Mouse (Mus musculus) heart, embryonic 15.5 days (tissue): ENCODE data around the gene Hipk2. TPM values are rescaled to one million over a fixed set of nuclear protein-coding genes. Genes with fewer than 3 reads are reported as not detected.

Experiments
- ATAC-seq: fragments of 200-750 bp; cut with Nextera tagmentation; replicated peaks from 2 replicates; pipeline ENCODE4 v1.8.0; 2017; ENCODE audit warnings: low read depth, moderate TSS enrichment; ENCODE audit not compliant: insufficient number of reproducible peaks, insufficient read depth, low FRiP score
- H3K27ac ChIP-seq: fragments of 300-500 bp; sonication (generic); 2 replicates; pipeline ENCODE4 v1.5.1; 2015; ENCODE audit warnings: mild to moderate bottlenecking, inconsistent platforms
- H3K27me3 ChIP-seq: fragments of 300-500 bp; sonication (generic); 2 replicates; pipeline ENCODE4 v1.6.1; 2015; ENCODE audit warnings: inconsistent platforms
- H3K36me3 ChIP-seq: fragments of 300-500 bp; sonication (generic); 2 replicates; pipeline ENCODE4 v1.6.1; 2015; ENCODE audit warnings: mild to moderate bottlenecking, inconsistent platforms
- H3K4me1 ChIP-seq: fragments of 300-500 bp; sonication (generic); replicated peaks from 2 replicates; pipeline ENCODE4 v1.6.1; 2015; ENCODE audit warnings: inconsistent platforms
- H3K4me2 ChIP-seq: fragments of 300-500 bp; sonication (generic); 2 replicates; pipeline ENCODE4 v1.6.1; 2015; ENCODE audit warnings: inconsistent platforms, mild to moderate bottlenecking, moderate library complexity
- H3K4me3 ChIP-seq: fragments of 300-500 bp; sonication (generic); 2 replicates; pipeline ENCODE4 v1.5.1; 2015; ENCODE audit warnings: mild to moderate bottlenecking, inconsistent platforms
- H3K9ac ChIP-seq: fragments of 300-500 bp; sonication (generic); 2 replicates; pipeline ENCODE4 v1.6.1; 2015; ENCODE audit warnings: mild to moderate bottlenecking, inconsistent platforms
- H3K9me3 ChIP-seq: fragments of 300-500 bp; sonication (generic); replicated peaks from 2 replicates; pipeline ENCODE4 v1.6.1; 2016; ENCODE audit warnings: inconsistent platforms
- WGBS: fragments of 180-500 bp; shearing (Covaris S2); methylation state at CpG from one replicate; pipeline ENCODE4 v1.1.7; 2015; ENCODE audit warnings: mixed read lengths; 5-methylcytosine and 5-hydroxymethylcytosine counted together
- polyA plus RNA-seq: library from polyadenylated mRNA; unstranded; fragments of >200 nt; fragmentation: Nextera tagmentation; extraction: Ambion mirVana; gene quantifications from 2 replicates; pipeline ENCODE4 v1.2.1, GENCODE M21; 2015

Gene Hipk2
- polyA plus RNA-seq, 1 experiment from 2014 or later = 8.8 TPM

GRCm38 (mm10) chr6:38866357-38866756 is 9.6 kb downstream of the Hipk2 start:
- H3K4me2 ChIP-seq = no peak overlapping the region
- 89% methylated on average over 1 of the region's 1 CpGs for WGBS
- no peaks in the 10 kb centered on the region for H3K36me3 ChIP-seq
- ATAC-seq = no peak
- no peak overlapping the region for H3K27ac ChIP-seq
- no peak overlapping the region for H3K4me3 ChIP-seq
- H3K4me1 ChIP-seq = peaks cover 21% of the 10 kb centered on the region
- H3K9me3 ChIP-seq = no peaks in the 10 kb centered on the region
- no peak overlapping the region for H3K9ac ChIP-seq
- H3K27me3 ChIP-seq = no peaks in the 10 kb centered on the region

GRCm38 (mm10) chr6:38865805-38866204 is 10.2 kb downstream of the Hipk2 start:
- Histone ChIP-seq H3K4me1 (peaks cover 24% of the 10 kb centered on the region), H3K27ac (no peak overlapping the region), H3K9ac (no peak overlapping the region), H3K4me2 (no peak overlapping the region), H3K9me3 (no peaks in the 10 kb centered on the region), H3K4me3 (no peak overlapping the region), H3K36me3 (no peaks in the 10 kb centered on the region), H3K27me3 (no peaks in the 10 kb centered on the region)
- ATAC-seq = no peak

- H3K4me1 ChIP-seq = peaks cover 26% of the 10 kb centered on the region
Measured at GRCm38 (mm10) chr6:38863595-38863994, 12.4 kb downstream of the Hipk2 start.

DNA sequence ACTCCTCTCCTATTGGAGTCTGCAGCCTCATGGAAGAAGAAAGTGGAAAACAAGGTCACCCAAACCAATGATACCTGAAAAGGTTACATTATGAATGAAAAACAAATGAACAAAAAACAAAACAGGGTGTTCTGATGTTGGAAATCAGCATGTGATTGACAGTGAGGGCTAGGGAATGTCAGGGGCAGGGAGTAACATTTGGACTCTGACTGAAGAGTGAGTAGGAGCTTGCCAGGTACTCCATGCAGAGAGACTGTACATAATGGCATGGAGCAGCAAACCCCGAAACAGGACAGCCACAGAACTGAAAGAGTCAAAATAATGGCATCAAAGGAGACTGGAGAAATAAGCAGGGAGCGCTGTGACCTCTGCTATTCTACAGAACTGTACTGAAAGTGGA is 15.7 kb downstream of the Hipk2 start:
- H3K9ac ChIP-seq = no peak overlapping the region
- no peak overlapping the region for H3K4me2 ChIP-seq
- H3K4me1 ChIP-seq = peaks cover 18% of the 10 kb centered on the region
- H3K9me3 ChIP-seq = no peaks in the 10 kb centered on the region
- WGBS = 67% methylated on average over 2 of the region's 2 CpGs
- no peak for ATAC-seq
- no peak overlapping the region for H3K27ac ChIP-seq
- H3K27me3 ChIP-seq = no peaks in the 10 kb centered on the region
- H3K36me3 ChIP-seq = no peaks in the 10 kb centered on the region
- no peak overlapping the region for H3K4me3 ChIP-seq

More at GRCm38 (mm10) chr6:38863595-38863994, 12.4 kb downstream of the Hipk2 start:
- no peak for ATAC-seq
- no peak overlapping the region for H3K27ac ChIP-seq
- no peak overlapping the region for H3K4me2 ChIP-seq
- no peaks in the 10 kb centered on the region for H3K9me3 ChIP-seq
- H3K36me3 ChIP-seq = no peaks in the 10 kb centered on the region
- no peak overlapping the region for H3K4me3 ChIP-seq
- H3K9ac ChIP-seq = no peak overlapping the region
- WGBS = 32% methylated on average over 3 of the region's 3 CpGs
- no peaks in the 10 kb centered on the region for H3K27me3 ChIP-seq

DNA sequence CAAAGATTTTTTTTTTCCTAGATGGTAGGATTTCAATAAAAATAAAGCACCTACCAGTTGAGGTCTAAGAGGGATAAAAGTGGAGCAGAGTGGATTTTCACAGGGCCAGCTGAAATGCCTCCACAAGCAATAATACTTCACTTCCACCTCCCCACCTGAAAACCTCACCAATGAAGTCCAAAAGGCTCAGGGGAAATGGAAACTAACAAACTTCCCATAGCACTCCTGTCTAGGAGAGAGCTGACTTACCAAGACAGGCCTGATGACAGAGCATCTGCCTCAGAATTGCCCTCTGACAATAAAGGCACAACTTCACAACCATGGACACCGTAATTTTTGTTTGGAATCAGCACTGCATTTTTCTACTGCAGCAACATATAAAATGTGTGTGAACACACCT is 16.1 kb downstream of the Hipk2 start:
- Histone ChIP-seq H3K9ac (no peak overlapping the region), H3K4me2 (no peak overlapping the region), H3K9me3 (no peaks in the 10 kb centered on the region), H3K27me3 (no peaks in the 10 kb centered on the region), H3K27ac (no peak overlapping the region), H3K36me3 (no peaks in the 10 kb centered on the region), H3K4me1 (peaks cover 13% of the 10 kb centered on the region), H3K4me3 (no peak overlapping the region)
- ATAC-seq = no peak
- 92% methylated on average over 1 of the region's 1 CpGs for WGBS

GRCm38 (mm10) chr6:38853561-38853992 is 22.4 kb downstream of the Hipk2 start:
- no peak for ATAC-seq
- Histone ChIP-seq H3K9me3 (no peaks in the 10 kb centered on the region), H3K4me3 (no peak overlapping the region), H3K4me1 (peaks cover 39% of the 10 kb centered on the region), H3K27me3 (no peaks in the 10 kb centered on the region), H3K27ac (no peak overlapping the region; the same call in 1 of the 2 replicates), H3K9ac (no peak overlapping the region), H3K4me2 (no peak overlapping the region), H3K36me3 (no peaks in the 10 kb centered on the region)
- WGBS = 62% methylated on average over 5 of the region's 5 CpGs

DNA sequence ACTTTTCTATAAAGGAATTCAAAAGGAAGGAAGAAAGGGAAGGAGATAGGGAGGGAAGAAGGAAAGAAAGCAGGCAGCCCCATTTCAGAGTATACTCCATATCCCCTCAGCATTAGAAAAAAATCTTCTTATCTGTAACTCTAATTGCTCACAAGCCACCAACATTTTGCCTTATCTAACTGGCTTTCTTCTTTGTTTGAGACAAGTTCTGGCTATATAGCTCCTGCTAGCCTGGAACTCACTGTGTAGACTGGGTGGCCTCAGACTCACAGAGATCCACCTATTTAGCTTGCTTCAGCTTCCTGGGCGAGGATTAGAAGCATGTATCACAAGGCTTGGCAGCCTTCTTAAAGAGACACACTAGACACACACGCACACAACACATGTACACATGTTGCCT is 24.2 kb downstream of the Hipk2 start:
- Histone ChIP-seq H3K27ac (no peak overlapping the region), H3K4me1 (peaks cover 57% of the 10 kb centered on the region), H3K4me3 (no peak overlapping the region), H3K27me3 (no peaks in the 10 kb centered on the region), H3K36me3 (no peaks in the 10 kb centered on the region), H3K4me2 (no peak overlapping the region), H3K9ac (no peak overlapping the region), H3K9me3 (no peaks in the 10 kb centered on the region)
- WGBS = 67% methylated on average over 2 of the region's 2 CpGs
- ATAC-seq = no peak

GRCm38 (mm10) chr6:38850715-38851259 is 25.2 kb downstream of the Hipk2 start:
- H3K27ac ChIP-seq = no peak overlapping the region
- no peaks in the 10 kb centered on the region for H3K9me3 ChIP-seq
- no peak overlapping the region for H3K4me3 ChIP-seq
- H3K4me1 ChIP-seq = peaks cover 66% of the 10 kb centered on the region
- no peak overlapping the region for H3K9ac ChIP-seq
- no peak overlapping the region for H3K4me2 ChIP-seq
- no peak for ATAC-seq
- 86% methylated on average over 6 of the region's 6 CpGs for WGBS
- H3K36me3 ChIP-seq = no peaks in the 10 kb centered on the region
- no peaks in the 10 kb centered on the region for H3K27me3 ChIP-seq

DNA sequence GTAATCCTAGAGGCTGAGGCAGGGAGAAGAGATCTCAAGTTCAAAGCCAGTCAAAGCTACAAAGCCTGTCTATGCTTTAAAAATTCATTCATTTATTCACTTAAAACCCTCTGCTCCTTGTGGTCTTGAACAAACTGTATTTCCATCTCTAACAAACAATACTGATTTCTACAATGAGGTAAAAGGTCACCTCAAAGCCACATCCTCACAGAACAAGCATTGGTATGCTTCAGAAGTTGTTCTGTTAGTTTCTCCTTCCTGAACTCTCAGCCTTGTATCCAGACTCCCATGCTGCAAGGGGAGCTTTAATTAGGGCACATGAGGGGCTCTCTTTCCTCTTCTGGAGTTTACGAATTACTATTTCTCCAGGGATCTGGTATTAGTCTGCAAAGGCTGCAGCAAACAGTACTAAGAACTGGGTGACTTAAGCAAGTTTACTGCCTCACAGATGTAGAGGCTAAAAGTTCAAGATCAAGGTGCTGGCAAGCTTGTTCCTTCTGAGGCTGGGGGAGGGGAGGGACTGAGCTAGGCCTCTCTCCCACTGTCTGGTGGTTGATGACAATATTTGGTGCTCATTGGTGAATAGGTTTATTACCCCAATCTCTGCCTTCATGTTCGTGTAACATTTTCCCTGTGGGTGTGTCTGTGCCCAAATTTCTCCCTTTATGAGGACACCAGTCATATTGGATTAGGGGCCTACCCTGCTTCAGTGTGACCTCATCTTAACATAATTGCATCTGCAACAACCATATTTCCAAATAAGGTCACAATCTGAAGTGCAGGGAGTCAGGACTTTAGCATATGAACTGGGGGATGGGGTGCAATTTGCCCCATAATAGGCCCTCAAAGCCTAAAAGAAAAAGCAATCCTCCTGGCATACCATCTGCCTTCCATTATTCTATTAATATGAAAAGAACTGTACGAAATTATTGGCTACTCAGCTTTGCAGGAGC is 27.7 kb downstream of the Hipk2 start:
- WGBS = 77% methylated on average over 3 of the region's 3 CpGs

DNA sequence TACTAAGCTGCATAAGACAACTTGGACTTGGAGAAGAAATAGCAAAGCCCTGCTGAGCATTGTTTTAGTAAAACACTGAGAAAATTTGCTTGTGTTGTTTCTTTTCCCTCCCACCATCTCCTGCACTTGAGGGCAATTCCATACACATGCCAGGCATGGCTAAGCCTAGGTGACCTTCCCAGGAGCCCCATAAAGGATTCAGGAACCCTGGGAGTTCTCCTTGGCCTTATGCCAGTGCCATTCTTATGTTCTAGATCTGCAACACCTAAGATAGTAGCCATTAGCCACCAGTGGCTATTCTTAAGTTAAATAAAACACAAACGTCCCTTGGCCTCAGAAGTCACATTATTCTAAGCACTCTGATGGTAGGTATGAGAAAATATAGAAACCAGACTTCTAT is 28.5 kb downstream of the Hipk2 start:
- Histone ChIP-seq H3K9me3 (no peaks in the 10 kb centered on the region), H3K4me1 (peaks cover 66% of the 10 kb centered on the region), H3K4me3 (no peak overlapping the region), H3K4me2 (no peak overlapping the region), H3K9ac (no peak overlapping the region), H3K27ac (peak overlapping the region; percentile 27), H3K27me3 (no peaks in the 10 kb centered on the region), H3K36me3 (no peaks in the 10 kb centered on the region)
- no peak for ATAC-seq
- 35% methylated on average over 1 of the region's 1 CpGs for WGBS

More for the DNA sequence above, 27.7 kb downstream of the Hipk2 start:
- no peak overlapping the region for H3K9ac ChIP-seq
- H3K27ac ChIP-seq = no peak overlapping the region
- H3K27me3 ChIP-seq = no peaks in the 10 kb centered on the region
- no peaks in the 10 kb centered on the region for H3K9me3 ChIP-seq
- no peak overlapping the region for H3K4me3 ChIP-seq
- H3K36me3 ChIP-seq = no peaks in the 10 kb centered on the region
- H3K4me2 ChIP-seq = no peak overlapping the region
- peaks cover 68% of the 10 kb centered on the region for H3K4me1 ChIP-seq
- no peak for ATAC-seq

DNA sequence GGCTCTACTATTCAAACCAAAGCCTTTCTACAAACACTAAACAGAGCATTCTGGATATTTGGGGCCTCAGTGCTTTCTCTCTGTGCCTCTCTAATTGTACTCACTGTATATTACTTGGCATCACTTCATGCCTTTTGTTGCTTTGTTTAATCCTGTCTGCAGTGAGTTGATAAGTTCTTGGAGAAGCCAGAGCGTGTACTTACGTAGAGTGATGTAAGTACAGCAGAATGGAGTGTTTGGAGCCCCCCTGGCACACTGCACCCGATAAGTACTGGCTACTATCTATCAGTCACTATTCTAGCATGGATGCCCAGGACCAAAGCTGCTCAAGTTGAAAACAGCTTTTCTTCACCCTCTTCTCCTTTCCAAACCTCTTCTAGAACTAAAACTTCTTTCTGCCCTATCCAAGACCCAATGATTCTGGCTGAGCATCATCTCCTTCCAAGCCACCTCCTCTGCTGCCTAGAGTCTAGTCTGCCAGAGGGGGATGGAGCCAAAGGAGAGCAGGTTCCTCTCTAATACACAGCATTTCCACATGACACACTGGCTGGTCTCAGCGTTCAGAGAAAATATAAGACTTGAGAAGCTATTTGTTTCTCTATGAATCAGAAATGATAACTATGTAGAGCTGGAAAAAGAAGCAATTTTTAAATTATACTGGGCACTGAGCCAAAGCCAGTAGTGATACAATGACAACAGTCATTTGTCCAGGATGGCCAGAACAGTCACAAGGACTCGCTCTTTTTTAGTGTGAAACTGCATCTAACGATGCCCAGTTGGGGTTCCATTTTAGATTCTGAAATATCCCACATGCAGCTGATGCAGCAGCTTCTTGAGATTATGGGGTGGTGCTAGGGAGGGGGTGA is 29.4 kb downstream of the Hipk2 start:
- Histone ChIP-seq H3K36me3 (no peaks in the 10 kb centered on the region), H3K4me1 (peaks cover 61% of the 10 kb centered on the region), H3K4me2 (no peak overlapping the region), H3K27ac (peak overlapping the region; percentile 54), H3K4me3 (no peak overlapping the region), H3K27me3 (no peaks in the 10 kb centered on the region), H3K9ac (no peak overlapping the region), H3K9me3 (no peaks in the 10 kb centered on the region)
- WGBS = 44% methylated on average over 6 of the region's 6 CpGs
- ATAC-seq = no peak
